Mouse (Mus musculus): ENCODE measurements around the gene Grasp.

Gene Grasp

GRCm38 (mm10) chr15:101228866-101229590 lies 5.0 kb downstream of the Grasp start:
- no peak for DNase-seq

- DNase-seq = no peak
Measured at GRCm38 (mm10) chr15:101230503-101230902, 6.5 kb downstream of the Grasp start.

- no peak for DNase-seq
Measured at GRCm38 (mm10) chr15:101230995-101231647, 7.1 kb downstream of the Grasp start.

- no peak for DNase-seq
Measured at GRCm38 (mm10) chr15:101231648-101232180, 7.7 kb downstream of the Grasp start.

- DNase-seq = no peak
Measured at GRCm38 (mm10) chr15:101232607-101233006, 8.6 kb downstream of the Grasp start.

GRCm38 (mm10) chr15:101233183-101233582 lies 9.2 kb downstream of the Grasp start:
- DNase-seq = no peak

GRCm38 (mm10) chr15:101233641-101234275 lies 9.8 kb downstream of the Grasp start:
- no peak for DNase-seq

GRCm38 (mm10) chr15:101234611-101235341 lies 10.8 kb downstream of the Grasp start:
- DNase-seq = no peak

- peak; percentile 86 to 91 for DNase-seq
Measured at GRCm38 (mm10) chr15:101235342-101235698, 11.3 kb downstream of the Grasp start.

GRCm38 (mm10) chr15:101235728-101236327 lies 11.8 kb downstream of the Grasp start:
- DNase-seq = peak in 1 of 2 experiments; percentile 53

- DNase-seq = peak in 1 of 2 experiments; percentile 63
Measured at GRCm38 (mm10) chr15:101236878-101237277, 12.9 kb downstream of the Grasp start.

- peak; percentile 26 to 66 for DNase-seq
Measured at GRCm38 (mm10) chr15:101238885-101239511, 15.0 kb downstream of the Grasp start.

GRCm38 (mm10) chr15:101239821-101240220 lies 15.8 kb downstream of the Grasp start:
- no peak for DNase-seq

GRCm38 (mm10) chr15:101240799-101241204 lies 16.8 kb downstream of the Grasp start:
- peak; percentile 66 to 78 for DNase-seq

GRCm38 (mm10) chr15:101241236-101241635 lies 17.2 kb downstream of the Grasp start:
- no peak for DNase-seq

GRCm38 (mm10) chr15:101241853-101242252 lies 17.9 kb downstream of the Grasp start:
- DNase-seq = no peak

- DNase-seq = no peak
Measured at GRCm38 (mm10) chr15:101242645-101243044, 18.7 kb downstream of the Grasp start.

GRCm38 (mm10) chr15:101244012-101244411 lies 20.0 kb downstream of the Grasp start:
- no peak for DNase-seq

- peak; percentile 96 to 97 for DNase-seq
Measured at GRCm38 (mm10) chr15:101246231-101247154, 22.5 kb downstream of the Grasp start.

GRCm38 (mm10) chr15:101247155-101247498 lies 23.1 kb downstream of the Grasp start:
- DNase-seq = no peak
